Mouse (Mus musculus): ENCODE measurements around the gene Plcb4.

GRCm38 (mm10) chr2:135680001-135680400 lies 21.2 kb downstream of the Plcb4 start:
- TF ChIP-seq CTCF (IDR thresholded peaks at IDR 0.05; ENCODE audit: low read depth) (no peak), EP300 (optimal IDR thresholded peaks at IDR 0.05) (no peak)
